Mouse (Mus musculus) v-Abl transformed pro-B cells (cell line): Measurements from ENCODE around the gene Ryr1.
"Not testable (repeated sequence)": the region's sequence is repeated elsewhere in the genome, so short reads cannot be mapped to it uniquely, and the experiment has no call there.

Experiments
- in situ Hi-C, 2 experiments: fragments of 400-800 bp; cut with MboI; formaldehyde crosslinking; loops; one replicate each; pipeline ENCODE4 v1.15.1; 2025; ENCODE audit not compliant: unreplicated experiment in 2 of 2

Gene Ryr1

GRCm38 (mm10) chr7:29086902-29087301 is 38.1 kb downstream of the Ryr1 start:
- in situ Hi-C loops = no loop called here

DNA sequence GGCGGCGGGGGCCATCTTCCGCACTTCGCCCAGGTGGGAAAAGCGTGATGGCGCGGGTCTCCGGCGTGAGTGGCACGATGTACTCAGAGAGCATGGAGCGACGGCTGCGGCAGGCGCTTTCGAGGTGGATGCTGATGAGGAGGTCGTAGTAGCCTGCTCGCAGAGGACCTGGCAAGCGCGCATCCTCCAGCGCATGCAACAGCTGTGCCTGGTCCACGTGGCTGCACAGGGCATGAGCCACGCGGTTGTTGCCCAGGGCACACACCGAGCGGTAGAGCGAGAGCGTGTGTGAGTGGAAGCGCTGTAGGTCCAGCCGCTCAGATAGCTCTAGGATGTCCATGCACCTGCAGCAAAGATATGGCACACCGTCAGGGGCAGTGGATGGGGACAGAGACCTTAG is 39.0 kb downstream of the Ryr1 start:
- in situ Hi-C loops = no loop called here

DNA sequence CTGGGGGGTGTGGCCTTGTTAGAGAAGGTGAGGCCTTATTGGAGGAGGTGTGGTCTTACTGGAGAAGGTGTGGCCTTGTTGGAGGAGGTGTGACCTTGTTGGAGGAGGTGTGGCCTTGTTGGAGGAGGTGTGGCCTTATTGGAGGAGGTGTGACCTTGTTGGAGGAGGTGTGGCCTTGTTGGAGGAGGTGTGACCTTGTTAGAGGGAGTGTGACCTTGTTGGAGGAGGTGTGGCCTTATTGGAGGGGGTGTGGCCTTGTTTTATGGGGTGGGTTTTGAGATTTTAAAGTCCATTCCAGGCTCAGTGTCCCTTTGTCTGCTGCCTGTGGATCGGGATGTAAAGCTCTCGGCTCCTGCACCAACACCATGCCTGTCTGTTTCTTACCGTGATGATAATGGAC is 40.6 kb downstream of the Ryr1 start:
- in situ Hi-C loops = no loop called here

DNA sequence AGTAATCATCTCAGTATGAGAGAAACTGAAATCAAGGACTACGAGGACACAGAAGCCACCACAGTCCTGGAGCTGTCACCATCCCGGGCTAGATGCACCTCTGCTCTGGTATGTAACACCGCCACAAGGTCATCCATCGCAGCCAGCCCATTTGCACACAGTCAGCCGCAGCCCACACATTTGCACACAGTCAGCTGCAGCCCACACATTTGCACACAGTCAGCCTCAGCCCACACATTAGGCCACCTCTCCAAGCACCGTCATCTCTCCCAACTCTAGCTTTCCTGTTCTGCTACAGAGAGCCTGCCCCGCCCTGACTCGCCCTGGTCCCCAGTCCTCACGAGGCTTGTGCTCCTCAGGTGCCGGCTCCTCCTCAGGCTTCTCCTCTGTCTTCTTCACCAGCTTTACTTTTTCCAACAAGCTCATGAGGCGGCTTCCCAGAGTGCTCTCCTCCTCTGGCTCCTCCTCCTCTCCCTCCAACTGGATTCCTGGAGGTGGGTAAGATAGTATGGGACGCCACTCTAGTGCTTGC is 45.5 kb downstream of the Ryr1 start:
- in situ Hi-C loops = no loop called here

DNA sequence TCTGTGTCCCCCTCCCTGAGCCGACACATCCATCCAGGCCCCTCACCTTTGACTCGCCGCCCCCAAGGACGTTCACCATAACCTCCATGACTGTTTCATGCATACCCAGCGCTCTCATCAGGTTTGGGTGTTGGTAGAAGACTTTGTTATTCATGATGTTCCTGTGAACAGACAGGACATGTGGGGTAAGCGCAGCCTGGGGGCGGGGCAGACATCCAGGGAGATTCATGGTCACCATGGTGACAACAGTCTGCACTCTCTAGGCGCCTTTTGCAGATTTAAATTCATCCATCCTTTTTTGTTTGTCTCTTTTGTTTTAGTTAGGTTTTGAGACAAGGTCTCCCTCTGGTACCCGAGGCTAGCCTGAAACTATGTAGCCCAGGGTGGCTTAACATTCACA is 48.0 kb downstream of the Ryr1 start:
- in situ Hi-C loops = no loop called here

DNA sequence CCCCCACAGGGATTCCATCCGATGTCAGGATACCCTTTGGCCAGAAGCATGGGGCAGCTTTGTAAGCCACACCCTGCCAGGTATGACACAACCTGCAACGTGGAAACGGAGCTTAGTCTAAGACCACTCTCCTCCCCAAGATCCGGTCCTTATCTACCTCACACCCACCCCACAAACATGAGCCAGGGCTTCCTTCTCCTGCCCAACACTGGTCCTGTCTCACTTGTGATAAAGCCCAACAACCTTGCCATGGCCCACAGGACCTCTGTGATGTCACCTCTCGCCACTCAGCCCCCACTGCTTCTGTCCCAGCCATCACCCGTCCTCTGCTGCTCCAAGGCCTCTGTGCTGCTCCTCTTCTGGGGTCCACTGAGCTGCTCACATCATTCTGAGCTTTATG is 49.8 kb downstream of the Ryr1 start:
- in situ Hi-C loops = no loop called here

GRCm38 (mm10) chr7:29072689-29073088 is 52.3 kb downstream of the Ryr1 start:
- in situ Hi-C loops = no loop called here

DNA sequence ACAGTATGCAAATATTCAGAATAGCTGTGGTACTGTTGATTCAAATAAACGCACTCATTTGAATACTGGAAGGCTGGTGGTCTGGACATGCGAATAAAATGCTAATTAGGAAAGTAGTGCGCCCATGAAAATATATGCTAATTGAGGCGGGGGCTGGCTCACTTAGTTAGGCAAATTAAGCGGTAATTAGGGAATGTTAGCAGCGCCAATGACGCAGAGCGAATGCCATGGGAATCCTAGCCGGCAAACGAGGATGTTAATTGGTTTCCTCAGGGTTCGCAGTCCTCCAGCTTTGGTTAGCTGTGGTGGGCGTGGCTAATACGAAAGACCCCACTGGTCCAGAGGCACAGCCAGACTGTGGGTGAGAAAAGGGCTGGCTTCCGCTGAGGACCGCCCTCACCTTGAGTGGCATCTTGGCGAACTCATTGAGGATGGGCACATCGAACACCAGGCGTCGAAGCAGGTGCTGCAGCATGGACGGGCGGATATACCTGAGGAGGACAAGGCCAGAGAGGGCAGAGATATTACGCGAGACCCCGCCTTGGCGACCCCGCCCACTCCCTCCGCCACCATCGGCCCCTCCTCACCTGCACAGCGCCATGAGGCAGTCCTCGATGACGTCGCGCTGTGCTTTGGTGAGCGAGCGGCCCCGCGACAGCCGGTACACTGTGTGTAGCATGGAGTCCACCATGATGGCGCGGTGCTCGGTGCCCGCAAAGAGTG is 53.6 kb downstream of the Ryr1 start:
- in situ Hi-C loops = no loop called here

GRCm38 (mm10) chr7:29070364-29071168 is 54.4 kb downstream of the Ryr1 start:
- in situ Hi-C loops = no loop called here

- in situ Hi-C loops = no loop called here
Observed at GRCm38 (mm10) chr7:29067758-29068157, 57.2 kb downstream of the Ryr1 start.

DNA sequence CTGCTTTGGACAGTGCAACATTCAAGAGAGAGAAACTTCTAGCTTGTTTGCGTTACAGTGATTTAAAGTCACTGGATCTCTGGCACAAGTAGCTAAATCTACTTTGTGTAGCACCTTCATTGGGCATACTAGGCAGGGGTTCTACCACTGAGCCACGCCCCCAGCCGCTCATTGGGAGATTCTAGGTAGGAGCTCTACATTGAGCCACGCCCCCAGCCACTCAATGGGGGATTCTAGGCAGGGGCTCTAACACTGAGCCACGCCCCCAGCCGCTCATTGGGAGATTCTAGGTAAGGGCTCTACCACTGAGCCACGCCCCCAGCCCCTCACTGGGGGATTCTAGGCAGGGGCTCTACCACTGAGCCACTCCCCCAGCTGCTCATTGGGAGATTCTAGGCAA is 61.5 kb downstream of the Ryr1 start:
- in situ Hi-C loops = not testable (repeated sequence)

- in situ Hi-C loops = no loop called here
Observed at GRCm38 (mm10) chr7:29061522-29062037, 63.4 kb downstream of the Ryr1 start.

- in situ Hi-C loops = loop anchor here (5.0 to 10.0 kb wide), 3 partner anchors 235 to 465 kb away; no protein-coding TSS in a partner anchor
Observed at GRCm38 (mm10) chr7:29059445-29059844, 65.5 kb downstream of the Ryr1 start.

DNA sequence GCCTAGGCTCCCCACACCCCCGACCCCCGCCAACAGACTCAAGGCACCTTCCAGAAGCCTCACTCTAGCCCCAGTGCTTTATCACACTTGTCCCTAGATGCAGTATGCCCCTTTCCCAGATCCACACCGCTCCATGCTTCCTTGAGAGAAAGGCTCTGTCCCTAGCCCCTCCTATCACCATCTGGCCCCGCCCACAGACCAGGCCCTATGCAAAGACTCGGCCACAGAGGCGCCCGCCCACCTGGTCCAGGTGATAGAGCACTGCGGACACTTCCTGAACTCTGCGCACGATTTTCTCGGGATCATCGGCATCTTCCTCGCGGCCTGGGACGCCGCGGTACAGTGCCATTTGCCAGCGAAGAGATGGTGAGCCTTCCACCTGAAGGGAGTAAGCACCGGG is 72.2 kb downstream of the Ryr1 start:
- in situ Hi-C loops = loop anchor here (5.0 to 10.0 kb wide), 4 partner anchors 239 to 472 kb away; no protein-coding TSS in a partner anchor

DNA sequence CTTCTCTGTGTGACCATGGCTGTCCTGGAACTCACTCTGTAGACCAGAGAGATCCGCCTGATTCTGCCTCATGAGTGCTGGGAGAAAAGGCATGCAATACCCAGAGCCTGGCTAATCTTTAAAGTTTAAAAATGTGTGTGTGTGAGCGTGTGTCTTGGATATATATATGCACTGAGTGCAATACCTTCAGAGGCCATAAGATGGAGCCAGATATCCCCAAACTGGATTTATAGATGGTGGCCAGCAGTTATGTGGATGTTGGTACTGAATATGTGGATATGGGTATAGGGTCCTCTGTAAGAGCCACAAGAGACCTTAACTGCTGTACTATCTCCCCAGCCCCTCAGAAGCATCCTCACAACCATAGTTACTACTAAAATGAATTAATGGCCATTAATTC is 74.2 kb downstream of the Ryr1 start:
- in situ Hi-C loops = loop anchor here (5.0 to 10.0 kb wide), 4 partner anchors 242 to 474 kb away; no protein-coding TSS in a partner anchor

DNA sequence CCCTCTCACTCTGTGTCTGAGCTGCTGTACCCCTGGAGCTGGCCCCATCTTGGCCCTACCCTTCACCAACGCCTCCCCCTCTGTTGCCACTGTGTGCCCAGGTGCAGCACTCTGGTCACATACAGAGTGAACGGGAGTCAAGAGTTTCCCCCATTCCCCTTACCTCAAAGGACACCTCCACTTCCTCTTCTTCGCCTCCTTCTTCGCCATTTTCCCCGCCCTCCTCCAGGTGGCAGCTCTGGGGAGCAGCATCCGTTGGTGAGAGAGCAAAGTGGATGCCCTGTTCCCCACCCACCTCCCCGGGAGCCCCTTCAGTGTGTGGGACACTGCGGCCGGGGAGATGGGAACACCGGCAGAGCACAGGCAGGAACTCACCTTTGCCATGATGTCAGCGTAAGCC is 76.4 kb downstream of the Ryr1 start:
- in situ Hi-C loops = no loop called here

DNA sequence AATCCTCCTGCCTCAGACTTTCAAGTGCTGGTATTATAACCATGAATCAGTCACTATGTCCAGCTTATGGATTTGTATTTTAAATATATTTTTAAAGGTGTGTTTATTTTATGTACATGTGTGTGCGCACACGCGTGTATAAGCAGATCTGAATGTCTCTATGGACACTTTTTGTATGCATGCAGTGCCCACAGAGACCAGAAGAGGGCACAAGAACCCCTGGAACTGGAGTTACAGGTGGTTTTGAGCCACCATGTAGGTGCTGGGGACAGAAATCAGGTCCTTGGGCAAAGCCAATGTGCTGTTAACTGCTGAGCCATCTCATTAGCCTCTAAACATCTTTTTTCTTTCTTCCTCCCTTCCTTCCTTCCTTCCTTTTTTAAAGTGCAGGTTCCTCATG is 76.9 kb downstream of the Ryr1 start:
- in situ Hi-C loops = no loop called here

- in situ Hi-C loops = no loop called here
Observed at GRCm38 (mm10) chr7:29046533-29046932, 78.4 kb downstream of the Ryr1 start.

- in situ Hi-C loops = loop anchor here in 1 of 2 experiments (5.0 kb wide), 1 partner anchor 257 kb away; the partner anchor contains the start of gene Rinl
Observed at GRCm38 (mm10) chr7:29044302-29044701, 80.7 kb downstream of the Ryr1 start.

DNA sequence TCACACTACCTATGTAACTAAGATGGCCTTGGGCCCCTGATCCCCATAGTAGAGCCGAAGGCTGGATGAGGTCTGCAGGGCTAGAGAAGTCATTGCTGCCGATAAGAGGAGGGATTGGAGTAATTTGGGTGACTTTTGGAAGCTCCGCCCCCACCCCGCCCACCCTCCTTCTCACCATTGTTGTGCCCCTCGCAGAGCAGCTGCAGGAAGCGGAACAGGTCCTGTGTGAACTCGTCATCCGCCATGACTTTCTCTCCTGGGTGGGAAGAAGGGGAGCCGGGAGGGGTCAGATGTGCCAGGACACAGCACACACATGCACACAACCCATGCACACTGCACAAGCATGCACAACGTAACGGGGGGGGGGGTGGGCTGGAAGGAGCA is 81.3 kb downstream of the Ryr1 start:
- in situ Hi-C loops = loop anchor here in 1 of 2 experiments (5.0 kb wide), 1 partner anchor 256 kb away; the partner anchor contains the start of gene Rinl

GRCm38 (mm10) chr7:29043016-29043673 is 81.8 kb downstream of the Ryr1 start:
- in situ Hi-C loops = loop anchor here in 1 of 2 experiments (5.0 kb wide), 1 partner anchor 256 kb away; the partner anchor contains the start of gene Rinl
